Mouse (Mus musculus): Measurements from ENCODE around the gene Clpx. TPM values are rescaled to one million over a fixed set of nuclear protein-coding genes. Genes with fewer than 3 reads are reported as not detected.

Gene Clpx
- total RNA-seq, 1 experiment: 24.1 TPM

- no peak for TF ChIP-seq HCFC1 (IDR thresholded peaks at IDR 0.05; ENCODE audit: borderline replicate concordance, insufficient read depth, low read length)
- TF ChIP-seq ZNF384 (IDR thresholded peaks at IDR 0.05; ENCODE audit: low read depth, low read length): no peak
- no peak for TF ChIP-seq CHD2 (IDR thresholded peaks at IDR 0.05; ENCODE audit: low read depth, low read length)
- TF ChIP-seq MAFK (IDR thresholded peaks at IDR 0.05; ENCODE audit: insufficient read depth, low read depth, low read length): no peak
- TF ChIP-seq ZC3H11A (IDR thresholded peaks at IDR 0.05; ENCODE audit: borderline replicate concordance, low read depth, low read length): no peak
- Histone ChIP-seq H3K9me3 (ENCODE audit: control insufficient read depth, insufficient read depth, low read depth, low read length) (no peaks in the 10 kb centered on the region), H3K4me1 (ENCODE audit: control insufficient read depth in 2 of 2, insufficient read depth in 2 of 2, low read length in 2 of 2, poor library complexity in 1 of 2) (peaks cover 3 to 4% of the 10 kb centered on the region in 2 experiments; a peak in 3 of 4 replicates), H3K27ac (ENCODE audit: insufficient read depth, low read depth, low read length, poor library complexity, severe bottlenecking) (no peak overlapping the region), H3K4me3 (ENCODE audit: insufficient read depth in 1 of 2, low read depth in 1 of 2, low read length in 2 of 2, poor library complexity in 1 of 2, severe bottlenecking in 1 of 2) (no peak overlapping the region), H3K9ac (ENCODE audit: insufficient read depth, low read depth, low read length, poor library complexity, severe bottlenecking) (no peak overlapping the region), H3K36me3 (ENCODE audit: control insufficient read depth, insufficient read depth, low read length, poor library complexity, severe bottlenecking) (no peaks in the 10 kb centered on the region)
- in situ Hi-C loops (cut with MboI; ENCODE audit: low sequenced_read_pairs in 2 of 2, unreplicated experiment in 2 of 2): no loop called here
- no peak for DNase-seq (ENCODE audit: low read depth, low spot score)
These were observed 31.4 kb upstream of the Clpx start for GRCm38 (mm10) chr9:65262641-65263120.

- 0 out of 4 replicates have a peak, but pooled peaks cover 0 to 4% of the 10 kb centered on the region in 2 experiments for H3K4me1 ChIP-seq (ENCODE audit: control insufficient read depth in 2 of 2, insufficient read depth in 2 of 2, low read length in 2 of 2, poor library complexity in 1 of 2)
- no peak for TF ChIP-seq ZNF384 (IDR thresholded peaks at IDR 0.05; ENCODE audit: low read depth, low read length)
- no peak for TF ChIP-seq CHD2 (IDR thresholded peaks at IDR 0.05; ENCODE audit: low read depth, low read length)
- no peak for TF ChIP-seq MAFK (IDR thresholded peaks at IDR 0.05; ENCODE audit: insufficient read depth, low read depth, low read length)
- TF ChIP-seq HCFC1 (IDR thresholded peaks at IDR 0.05; ENCODE audit: borderline replicate concordance, insufficient read depth, low read length): no peak
- no peak for TF ChIP-seq ZC3H11A (IDR thresholded peaks at IDR 0.05; ENCODE audit: borderline replicate concordance, low read depth, low read length)
- in situ Hi-C loops (cut with MboI; ENCODE audit: low sequenced_read_pairs in 2 of 2, unreplicated experiment in 2 of 2): no loop called here
- no peak for DNase-seq (ENCODE audit: low read depth, low spot score)
- H3K27ac ChIP-seq (ENCODE audit: insufficient read depth, low read depth, low read length, poor library complexity, severe bottlenecking): no peak within 1 kb of the TSS
- H3K9ac ChIP-seq (ENCODE audit: insufficient read depth, low read depth, low read length, poor library complexity, severe bottlenecking): no peak within 1 kb of the TSS
- no peaks in the 10 kb centered on the region for H3K9me3 ChIP-seq (ENCODE audit: control insufficient read depth, insufficient read depth, low read depth, low read length)
- no peaks in the 10 kb centered on the region for H3K36me3 ChIP-seq (ENCODE audit: control insufficient read depth, insufficient read depth, low read length, poor library complexity, severe bottlenecking)
- H3K4me3 ChIP-seq (ENCODE audit: insufficient read depth in 1 of 2, low read depth in 1 of 2, low read length in 2 of 2, poor library complexity in 1 of 2, severe bottlenecking in 1 of 2): no peak within 1 kb of the TSS
These were observed 29.1 kb upstream of the Clpx start, which contains the start of gene Cilp for GRCm38 (mm10) chr9:65264959-65265358. Cilp (plus strand) TSS chr9:65265180.

DNA sequence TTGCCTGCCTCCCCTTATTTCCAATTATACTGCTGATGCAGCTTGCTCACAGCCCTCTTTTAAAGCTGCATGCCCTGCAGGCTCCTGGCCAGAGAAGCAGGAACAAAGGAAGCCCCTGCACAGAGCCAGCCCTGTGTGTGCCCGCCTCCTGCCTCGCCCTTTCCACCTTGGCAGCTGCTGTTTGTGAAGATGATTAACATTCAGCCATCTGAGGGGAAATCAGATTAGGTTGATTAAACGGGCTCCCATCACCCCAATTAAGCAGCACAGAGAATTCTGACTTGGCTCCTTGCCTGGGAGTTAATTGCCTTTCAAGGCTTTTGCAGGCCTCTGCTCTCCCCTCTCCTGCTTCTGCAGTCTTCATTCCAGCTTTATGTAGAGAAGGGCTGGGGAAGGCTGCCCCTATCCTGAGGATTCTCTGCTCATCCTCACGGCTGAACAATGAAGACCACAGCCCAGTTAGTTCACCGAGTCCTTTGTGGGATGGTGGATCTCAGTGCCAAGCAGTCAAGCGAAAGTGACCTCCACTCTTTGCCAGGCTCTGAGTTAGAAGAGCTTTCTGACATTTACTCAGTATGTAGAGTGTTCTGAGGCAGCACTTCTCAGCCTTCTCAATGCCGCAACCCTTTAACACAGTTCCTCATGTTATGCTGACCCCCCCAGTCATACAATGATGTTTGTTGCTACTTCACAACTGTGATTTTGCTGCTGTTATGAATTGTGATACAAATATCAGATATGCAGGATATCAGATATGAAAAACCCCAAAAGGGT lies 26.1 kb upstream of the Clpx start:
- TF ChIP-seq HCFC1 (IDR thresholded peaks at IDR 0.05; ENCODE audit: borderline replicate concordance, insufficient read depth, low read length) (no peak), CHD2 (IDR thresholded peaks at IDR 0.05; ENCODE audit: low read depth, low read length) (no peak), ZNF384 (IDR thresholded peaks at IDR 0.05; ENCODE audit: low read depth, low read length) (no peak), ZC3H11A (IDR thresholded peaks at IDR 0.05; ENCODE audit: borderline replicate concordance, low read depth, low read length) (no peak), MAFK (IDR thresholded peaks at IDR 0.05; ENCODE audit: insufficient read depth, low read depth, low read length) (no peak)
- no peak overlapping the region for H3K27ac ChIP-seq (ENCODE audit: insufficient read depth, low read depth, low read length, poor library complexity, severe bottlenecking)
- no peaks in the 10 kb centered on the region for H3K36me3 ChIP-seq (ENCODE audit: control insufficient read depth, insufficient read depth, low read length, poor library complexity, severe bottlenecking)
- DNase-seq (ENCODE audit: low read depth, low spot score): no peak
- no peak overlapping the region for H3K4me3 ChIP-seq (ENCODE audit: insufficient read depth in 1 of 2, low read depth in 1 of 2, low read length in 2 of 2, poor library complexity in 1 of 2, severe bottlenecking in 1 of 2)
- no peaks in the 10 kb centered on the region for H3K9me3 ChIP-seq (ENCODE audit: control insufficient read depth, insufficient read depth, low read depth, low read length)
- no peak overlapping the region for H3K9ac ChIP-seq (ENCODE audit: insufficient read depth, low read depth, low read length, poor library complexity, severe bottlenecking)
- 0 out of 4 replicates have a peak, but pooled peaks cover 0 to 4% of the 10 kb centered on the region in 2 experiments for H3K4me1 ChIP-seq (ENCODE audit: control insufficient read depth in 2 of 2, insufficient read depth in 2 of 2, low read length in 2 of 2, poor library complexity in 1 of 2)
- in situ Hi-C loops (cut with MboI; ENCODE audit: low sequenced_read_pairs in 2 of 2, unreplicated experiment in 2 of 2): no loop called here

DNA sequence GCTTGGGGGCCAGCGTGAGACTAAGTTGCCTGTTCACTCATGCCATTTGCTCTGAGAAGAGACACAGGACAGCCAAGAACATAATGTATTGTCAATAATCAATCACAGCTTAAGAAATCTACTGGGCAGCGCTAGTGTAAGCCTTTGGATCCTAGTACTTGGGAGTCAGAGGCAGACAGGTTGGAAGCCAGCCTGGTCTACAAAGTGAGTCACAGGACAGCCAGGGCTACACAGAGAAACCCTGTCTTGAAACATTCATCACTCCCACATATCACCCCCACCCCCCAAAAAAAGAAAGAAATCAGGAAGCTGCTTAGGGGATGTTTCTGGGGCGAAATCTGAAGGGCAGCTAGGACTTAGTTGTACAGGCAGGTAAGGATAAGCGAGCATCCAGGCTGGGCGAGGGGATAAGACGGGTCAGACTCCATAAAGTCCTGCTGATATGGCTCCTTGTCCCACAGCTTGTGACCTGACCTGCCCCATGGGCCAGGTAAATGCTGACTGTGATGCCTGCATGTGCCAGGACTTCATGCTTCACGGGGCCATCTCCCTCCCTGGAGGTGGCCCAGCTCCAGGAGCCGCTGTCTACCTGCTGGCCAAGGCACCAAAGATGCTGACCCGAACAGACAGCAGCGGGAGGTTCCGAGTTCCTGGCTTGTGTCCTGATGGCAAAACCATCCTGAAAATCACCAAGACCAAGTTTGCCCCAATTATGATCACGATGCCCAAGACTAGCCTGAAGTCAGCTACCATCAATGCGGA lies 20.8 kb upstream of the Clpx start:
- H3K9me3 ChIP-seq (ENCODE audit: control insufficient read depth, insufficient read depth, low read depth, low read length): no peaks in the 10 kb centered on the region
- peaks cover 0 to 4% of the 10 kb centered on the region in 2 experiments; a peak in 2 of 4 replicates for H3K4me1 ChIP-seq (ENCODE audit: control insufficient read depth in 2 of 2, insufficient read depth in 2 of 2, low read length in 2 of 2, poor library complexity in 1 of 2)
- TF ChIP-seq CHD2 (IDR thresholded peaks at IDR 0.05; ENCODE audit: low read depth, low read length): no peak
- no peak for TF ChIP-seq ZC3H11A (IDR thresholded peaks at IDR 0.05; ENCODE audit: borderline replicate concordance, low read depth, low read length)
- no peak for TF ChIP-seq ZNF384 (IDR thresholded peaks at IDR 0.05; ENCODE audit: low read depth, low read length)
- TF ChIP-seq MAFK (IDR thresholded peaks at IDR 0.05; ENCODE audit: insufficient read depth, low read depth, low read length): no peak
- no peak for TF ChIP-seq HCFC1 (IDR thresholded peaks at IDR 0.05; ENCODE audit: borderline replicate concordance, insufficient read depth, low read length)
- H3K4me3 ChIP-seq (ENCODE audit: insufficient read depth in 1 of 2, low read depth in 1 of 2, low read length in 2 of 2, poor library complexity in 1 of 2, severe bottlenecking in 1 of 2): no peak overlapping the region
- in situ Hi-C loops (cut with MboI; ENCODE audit: low sequenced_read_pairs in 2 of 2, unreplicated experiment in 2 of 2): no loop called here
- no peaks in the 10 kb centered on the region for H3K36me3 ChIP-seq (ENCODE audit: control insufficient read depth, insufficient read depth, low read length, poor library complexity, severe bottlenecking)
- no peak overlapping the region for H3K9ac ChIP-seq (ENCODE audit: insufficient read depth, low read depth, low read length, poor library complexity, severe bottlenecking)
- H3K27ac ChIP-seq (ENCODE audit: insufficient read depth, low read depth, low read length, poor library complexity, severe bottlenecking): no peak overlapping the region
- DNase-seq (ENCODE audit: low read depth, low spot score): no peak

Measured in ES-E14 (cell line).